Mouse (Mus musculus) right cerebral cortex, postnatal 14 days (tissue): ENCODE results near the gene Krtap7-1.

Experiments used
- DNase-seq: peaks from one replicate; pipeline ENCODE4 v3.0.0; 2022

The Krtap7-1 gene

GRCm38 (mm10) chr16:89508223-89508622 is at the start of gene Krtap7-1:
Krtap7-1 (minus strand) TSS chr16:89508323.
- no peak for DNase-seq

DNA sequence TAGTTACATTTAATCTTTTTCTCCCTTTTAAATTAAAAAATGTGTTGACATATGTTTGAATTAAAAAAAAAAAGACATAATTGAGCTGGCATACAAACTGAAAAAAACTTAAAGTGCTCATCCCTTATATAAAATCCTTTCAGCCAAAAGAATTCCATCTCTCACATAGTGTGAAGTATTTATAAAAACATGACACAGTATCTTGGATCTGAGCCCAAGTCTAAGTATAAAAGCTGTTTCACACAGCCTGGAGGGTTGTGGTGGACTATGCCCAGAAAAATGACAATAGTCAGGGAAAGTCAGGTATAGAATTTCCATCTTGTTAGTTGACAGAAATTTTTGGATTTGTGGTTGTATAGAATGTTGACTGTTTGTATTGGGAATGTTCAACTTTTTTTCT is 42.2 kb upstream of the Krtap7-1 start:
- no peak for DNase-seq

- no peak for DNase-seq
Observed at GRCm38 (mm10) chr16:89538031-89538484, 29.9 kb upstream of the Krtap7-1 start.

DNA sequence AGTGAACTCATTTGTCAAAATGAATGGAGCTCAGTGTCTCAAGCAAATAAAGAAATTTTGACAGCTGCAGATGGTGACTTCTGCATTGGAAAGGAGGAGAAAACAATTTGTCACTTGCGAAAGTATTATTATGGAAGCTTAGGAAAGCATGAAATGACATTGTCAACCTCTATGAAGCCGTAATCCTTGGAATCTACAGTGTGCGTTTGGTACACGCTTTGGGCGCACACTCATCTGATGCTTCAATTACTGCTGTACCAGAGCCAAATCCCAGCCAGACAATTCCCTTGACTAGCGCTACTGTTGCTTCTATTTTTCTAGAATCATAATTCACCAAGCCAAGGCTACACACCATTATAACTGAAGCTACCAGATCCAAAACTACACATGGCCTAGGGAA is 29.2 kb upstream of the Krtap7-1 start:
- no peak for DNase-seq

- DNase-seq: no peak
Observed at GRCm38 (mm10) chr16:89530547-89530946, 22.4 kb upstream of the Krtap7-1 start.

GRCm38 (mm10) chr16:89529846-89530245 is 21.7 kb upstream of the Krtap7-1 start:
- DNase-seq: no peak

- no peak for DNase-seq
Observed at GRCm38 (mm10) chr16:89528380-89528779, 20.3 kb upstream of the Krtap7-1 start.

DNA sequence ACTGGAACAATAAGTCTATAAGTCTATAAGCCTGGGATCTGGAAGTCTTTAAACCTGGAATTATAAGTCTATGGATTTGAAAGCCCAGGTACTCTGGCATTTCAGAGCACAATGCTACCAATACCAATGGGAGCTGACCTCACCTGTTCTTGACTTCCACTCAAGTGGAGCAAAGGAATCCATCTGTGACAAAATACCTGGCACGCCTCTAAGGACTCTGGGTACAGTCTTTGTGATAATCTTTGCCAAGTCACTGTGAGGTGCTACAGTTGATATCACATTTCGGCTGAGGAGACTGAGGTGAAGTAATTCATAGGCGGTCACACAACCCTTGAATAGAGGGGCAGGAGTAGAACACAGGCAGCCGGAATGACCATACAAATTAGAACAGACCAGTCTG is 12.9 kb upstream of the Krtap7-1 start:
- DNase-seq: no peak

DNA sequence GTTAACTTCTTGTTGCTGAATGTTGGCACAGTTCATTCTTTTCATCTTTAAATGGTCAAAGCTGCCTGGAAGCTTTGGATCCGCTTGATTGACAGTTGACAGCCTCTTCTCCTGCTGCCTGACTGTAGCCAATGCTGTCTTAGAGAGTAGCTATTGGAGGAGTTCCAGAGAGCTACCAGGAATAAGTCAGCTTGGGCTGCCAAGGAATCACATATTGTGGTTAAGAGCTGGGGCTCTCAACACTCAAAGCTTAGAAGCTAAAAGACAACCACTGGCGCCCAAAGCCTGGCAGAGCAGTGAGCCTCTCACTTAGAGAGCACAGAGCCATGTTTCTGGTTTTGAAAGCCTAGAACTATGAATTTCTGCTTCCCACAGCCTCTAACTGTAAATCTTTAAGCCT is 12.4 kb upstream of the Krtap7-1 start:
- no peak for DNase-seq

DNA sequence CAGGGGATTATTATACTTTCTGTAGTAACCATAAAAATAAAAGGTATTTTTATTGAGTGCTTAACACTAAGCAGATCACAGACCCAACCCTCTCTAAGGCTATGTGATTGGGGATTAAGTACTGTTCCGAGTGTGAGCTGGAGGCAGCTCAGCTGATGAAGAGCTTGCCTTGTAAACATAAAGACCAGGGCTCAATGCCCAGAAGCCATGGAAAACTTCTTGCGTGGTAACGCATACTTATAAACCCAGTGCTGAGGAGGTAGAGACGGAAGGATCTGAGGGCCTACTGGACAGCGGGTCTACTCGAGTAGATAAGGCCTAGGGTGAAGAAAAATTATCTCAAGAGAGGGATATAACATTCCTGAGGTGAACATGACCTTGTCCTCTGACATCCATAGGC is 12.0 kb upstream of the Krtap7-1 start:
- DNase-seq: no peak

DNA sequence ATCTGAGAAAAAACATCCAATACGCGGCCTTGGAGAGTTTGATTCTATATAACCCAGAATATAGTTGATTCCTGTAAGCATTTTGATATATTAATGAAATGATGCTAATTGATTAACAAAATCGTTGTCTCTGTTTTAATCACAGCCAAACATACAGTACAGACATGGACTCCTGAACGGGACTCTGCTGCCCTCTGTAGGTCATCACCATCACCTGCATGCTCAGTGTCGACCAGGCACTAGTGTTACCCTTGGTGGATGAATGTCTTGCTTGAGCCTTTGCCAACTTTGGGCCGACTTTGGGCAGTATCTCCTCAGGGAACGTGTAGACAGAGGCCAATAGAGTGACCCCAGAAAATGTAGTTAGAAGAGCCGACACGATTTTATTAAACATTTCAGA is 9.5 kb upstream of the Krtap7-1 start:
- DNase-seq: peak; percentile 34

DNA sequence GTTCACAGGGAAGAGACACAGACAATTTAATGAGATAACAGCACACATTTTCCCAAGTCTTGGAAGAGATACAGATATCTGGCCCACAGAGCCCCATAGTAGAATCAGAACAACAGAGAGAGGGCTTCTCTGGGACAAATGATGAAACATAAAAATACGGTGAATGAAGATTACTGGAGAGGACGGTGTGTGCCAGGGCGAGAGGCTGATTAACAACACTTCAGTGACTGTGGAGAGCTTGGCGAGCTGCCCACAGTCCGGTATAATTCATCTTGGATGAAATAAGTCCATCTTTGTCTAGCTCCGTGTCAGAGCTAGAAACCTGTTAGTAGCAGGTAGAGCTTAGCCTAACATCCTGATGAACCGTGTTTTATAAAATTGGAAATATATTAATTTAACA is 5.3 kb upstream of the Krtap7-1 start:
- no peak for DNase-seq

DNA sequence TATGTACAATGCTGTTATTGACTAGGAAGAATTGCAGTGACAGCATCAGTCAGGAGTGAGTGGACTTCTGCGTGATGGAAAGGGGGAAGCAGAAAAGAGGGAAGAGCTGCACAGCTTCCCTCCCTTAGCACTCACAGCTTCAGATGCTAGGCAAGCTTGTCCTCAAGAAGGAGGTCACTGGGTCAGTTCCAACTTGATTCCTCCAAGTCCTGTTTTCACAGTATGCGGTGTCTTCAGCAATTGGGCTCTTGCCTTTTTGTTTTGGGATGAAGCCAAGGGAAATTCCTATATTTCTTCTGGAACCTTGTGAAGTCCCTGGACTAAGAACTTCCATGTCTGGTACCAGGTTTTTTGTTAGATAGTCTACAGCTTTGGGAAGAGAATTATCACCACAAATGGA is 4.6 kb downstream of the Krtap7-1 start:
- no peak for DNase-seq

DNA sequence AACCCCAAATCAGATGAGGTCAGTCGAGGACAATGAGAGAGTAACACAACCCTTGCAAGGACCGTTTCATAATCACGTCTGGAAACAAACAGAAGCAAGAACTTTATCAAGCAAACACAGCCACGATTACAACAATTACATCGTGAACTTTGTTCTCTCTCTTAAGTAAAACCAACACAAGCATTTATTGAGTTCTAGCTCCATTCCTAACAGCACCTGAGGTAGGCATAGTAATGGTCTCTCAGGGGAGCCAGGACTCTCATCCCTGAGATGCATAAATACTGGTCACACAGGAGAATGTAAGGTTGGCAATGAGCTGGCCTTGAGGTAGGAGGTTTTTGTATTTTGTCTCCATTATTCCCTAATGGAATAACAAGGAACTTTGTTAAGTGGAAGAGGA is 6.3 kb downstream of the Krtap7-1 start:
- DNase-seq: no peak

DNA sequence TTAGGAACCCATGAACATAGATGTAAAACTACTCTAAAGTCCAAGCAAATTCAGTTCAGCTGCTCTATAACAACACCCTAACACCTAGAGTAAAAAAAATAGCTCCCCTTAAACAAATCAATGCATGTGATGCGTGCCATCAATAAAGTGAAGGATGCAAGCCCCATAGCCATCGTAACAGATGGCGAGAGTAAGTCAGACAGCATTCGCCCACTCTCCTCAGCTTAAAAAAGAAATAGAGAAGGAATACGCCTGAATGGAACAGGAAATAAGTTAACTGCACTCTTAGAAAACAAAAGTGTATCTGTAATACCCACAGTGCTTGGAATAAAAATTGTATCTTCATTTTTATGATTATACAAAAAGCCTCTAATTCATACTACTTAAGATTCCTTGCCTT is 11.1 kb downstream of the Krtap7-1 start:
- no peak for DNase-seq

DNA sequence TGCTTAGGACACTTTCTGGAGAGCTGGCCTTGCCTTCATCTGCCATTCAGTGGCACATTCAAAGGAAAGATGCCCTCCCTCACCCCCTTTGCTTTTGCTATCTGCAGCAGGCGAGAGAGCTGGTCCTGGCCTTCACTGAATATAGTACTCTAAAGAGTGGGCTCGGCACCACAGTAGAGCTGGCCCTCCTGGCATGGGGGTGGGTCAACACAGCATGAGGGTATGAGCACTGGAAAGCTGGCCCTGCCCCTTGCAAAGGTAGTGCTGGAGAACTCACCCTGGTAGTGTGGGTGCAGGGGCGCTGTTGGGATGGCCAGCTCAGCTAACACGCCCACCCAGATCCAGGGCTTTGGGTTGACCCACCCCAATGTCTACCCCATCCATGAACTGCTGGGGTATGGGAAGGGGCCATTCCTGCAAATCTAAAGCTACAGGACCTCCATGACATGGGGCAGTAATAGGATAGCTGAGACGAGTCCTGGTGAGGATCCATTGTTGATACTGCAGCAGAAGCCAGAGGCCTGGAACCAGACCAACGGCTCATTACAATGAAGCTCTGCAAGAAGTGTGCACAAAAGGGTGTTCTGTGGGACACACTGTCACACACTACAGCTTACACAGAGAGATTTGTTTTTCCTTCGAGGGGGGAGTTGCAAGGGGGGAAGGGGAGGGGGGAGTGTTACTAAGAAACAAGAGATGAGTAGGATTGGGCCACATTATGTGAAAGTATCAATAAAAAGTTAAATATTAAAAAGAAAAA is 12.5 kb downstream of the Krtap7-1 start:
- DNase-seq: no peak

DNA sequence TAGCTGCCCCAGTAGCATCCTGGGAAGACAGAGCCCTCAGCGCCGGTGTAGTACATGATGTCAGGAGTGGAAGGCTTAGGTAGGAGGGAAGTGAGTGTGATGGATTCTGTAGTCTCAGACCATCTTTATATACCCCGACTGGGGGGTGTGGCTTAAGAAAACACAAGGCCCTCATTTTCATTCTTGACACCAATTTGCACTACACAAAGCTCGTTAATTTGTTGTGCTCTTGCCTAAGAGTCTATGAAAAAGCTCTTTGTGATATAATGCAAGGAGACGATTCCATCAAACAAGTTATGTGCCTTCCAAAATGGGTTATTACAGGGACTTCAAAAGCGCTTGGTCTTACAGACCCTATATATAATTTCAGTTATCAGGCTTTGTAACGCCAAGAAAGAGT is 20.3 kb downstream of the Krtap7-1 start, which contains the start of gene Krtap8-1:
Gene Krtap8-1, minus strand, starts transcription at position 101 of the 400 bp plus-strand sequence.
- DNase-seq: no peak

DNA sequence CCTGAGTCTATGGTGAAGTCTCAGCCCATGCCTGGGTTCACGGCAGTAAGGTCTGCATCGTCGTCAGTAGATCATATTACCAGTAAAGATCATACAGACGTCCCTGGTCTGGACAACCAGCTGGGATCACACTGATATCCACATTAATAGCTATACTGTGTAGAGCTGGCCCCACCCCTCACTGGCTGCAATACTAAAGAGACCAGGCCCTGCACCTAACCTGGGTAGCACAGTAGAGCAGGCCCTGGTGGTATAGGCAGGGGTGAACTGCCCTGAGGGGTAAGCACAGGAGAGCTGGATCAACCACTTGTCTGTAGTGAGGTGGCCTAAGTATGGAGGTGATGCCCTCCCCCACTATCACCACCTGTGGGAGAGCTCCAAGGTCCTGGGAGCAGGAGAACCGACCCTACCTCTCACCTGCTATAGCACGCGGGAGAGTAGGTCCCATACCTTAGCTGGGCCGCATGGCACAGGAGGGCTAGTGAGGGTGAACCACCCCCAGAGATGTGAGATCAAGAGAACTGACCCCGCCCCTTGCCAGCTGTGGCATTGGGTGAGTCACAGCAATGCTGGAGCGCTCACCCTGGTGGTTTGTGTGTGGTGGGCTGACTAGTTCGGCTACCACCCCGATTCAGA is 30.3 kb downstream of the Krtap7-1 start:
- no peak for DNase-seq

DNA sequence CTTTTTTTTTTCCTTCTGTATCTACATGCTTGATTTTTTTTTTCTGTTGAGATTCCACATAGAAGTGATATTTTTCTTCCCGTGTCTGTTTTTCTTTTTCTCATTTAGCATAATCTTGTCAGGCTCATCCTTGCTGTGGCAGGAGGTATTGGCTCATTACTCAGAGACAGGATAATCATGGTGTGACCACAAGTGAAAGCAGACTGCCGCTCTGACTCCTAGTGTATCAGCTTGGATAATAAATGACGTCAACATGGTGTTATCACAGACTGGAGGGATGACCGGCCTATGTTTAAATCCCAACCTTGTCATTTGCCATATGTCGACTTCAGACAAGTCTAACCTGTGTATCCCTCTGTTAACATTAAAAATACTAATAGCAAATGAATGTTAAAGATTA is 46.9 kb downstream of the Krtap7-1 start:
- no peak for DNase-seq
